Mouse (Mus musculus) neural tube, embryonic 11.5 days (tissue): ENCODE data around the gene Bpifc. TPM values are rescaled to one million over a fixed set of nuclear protein-coding genes. Genes with fewer than 3 reads are reported as not detected.

Experiments
- ATAC-seq: fragments of 200-750 bp; cut with Nextera tagmentation; 2 replicates; pipeline ENCODE4 v1.8.0; 2017; ENCODE audit warnings: moderate number of reproducible peaks, mild to moderate bottlenecking, moderate TSS enrichment, moderate library complexity; ENCODE audit not compliant: insufficient read depth, low FRiP score, low TSS enrichment
- DNase-seq: peaks from one replicate; pipeline ENCODE4 v3.0.0-alpha.2; 2015; ENCODE audit warnings: low spot score
- H3K27ac ChIP-seq: fragments of 300-500 bp; sonication (generic); 2 replicates; pipeline ENCODE4 v1.5.1; 2014; ENCODE audit warnings: low read depth, mild to moderate bottlenecking, low read length
- H3K27me3 ChIP-seq: fragments of 300-500 bp; sonication (generic); 2 replicates; pipeline ENCODE4 v1.6.1; 2014; ENCODE audit warnings: mild to moderate bottlenecking, low read length, mixed read lengths; ENCODE audit not compliant: control insufficient read depth, insufficient read depth
- H3K36me3 ChIP-seq: fragments of 300-500 bp; sonication (generic); 2 replicates; pipeline ENCODE4 v1.6.1; 2014; ENCODE audit warnings: mild to moderate bottlenecking, low read length, moderate library complexity, mixed read lengths; ENCODE audit not compliant: control insufficient read depth, insufficient read depth
- H3K4me1 ChIP-seq: fragments of 300-500 bp; sonication (generic); 2 replicates; pipeline ENCODE4 v1.6.1; 2014; ENCODE audit warnings: low read length, mixed read lengths; ENCODE audit not compliant: control insufficient read depth, insufficient read depth
- H3K4me2 ChIP-seq: fragments of 300-500 bp; sonication (generic); 2 replicates; pipeline ENCODE4 v1.6.1; 2014; ENCODE audit warnings: low read depth, mild to moderate bottlenecking, moderate library complexity
- H3K4me3 ChIP-seq: fragments of 300-500 bp; sonication (generic); 2 replicates; pipeline ENCODE4 v1.5.1; 2014; ENCODE audit warnings: low read depth, low read length
- H3K9ac ChIP-seq: fragments of 300-500 bp; sonication (generic); 2 replicates; pipeline ENCODE4 v1.6.1; 2014; ENCODE audit warnings: mild to moderate bottlenecking, low read length
- H3K9me3 ChIP-seq: fragments of 300-500 bp; sonication (generic); 2 replicates; pipeline ENCODE4 v1.6.1; 2016; ENCODE audit warnings: low read length; ENCODE audit not compliant: control insufficient read depth
- WGBS: fragments of 180-500 bp; shearing (Covaris S2); extraction: QIAGEN DNeasy Blood & Tissue Kit; methylation state at CpG from one replicate; pipeline ENCODE4 v1.1.7; 2014; 5-methylcytosine and 5-hydroxymethylcytosine counted together
- polyA plus RNA-seq: library from polyadenylated mRNA; unstranded; fragments of >200 nt; fragmentation: Nextera tagmentation; extraction: Ambion mirVana; gene quantifications from 2 replicates; pipeline ENCODE4 v1.2.1, GENCODE M21; 2014

Bpifc gene
- polyA plus RNA-seq, 1 experiment from 2014 or later = not detected

GRCm38 (mm10) chr10:86000447-86000846 lies 11.2 kb downstream of the Bpifc start:
- H3K4me3 ChIP-seq = no peak overlapping the region
- no peak for DNase-seq
- WGBS = 89% methylated on average over 4 of the region's 4 CpGs
- no peaks in the 10 kb centered on the region for H3K9me3 ChIP-seq
- H3K27ac ChIP-seq = no peak overlapping the region
- H3K4me1 ChIP-seq = no peaks in the 10 kb centered on the region
- no peak overlapping the region for H3K4me2 ChIP-seq
- H3K27me3 ChIP-seq = no peaks in the 10 kb centered on the region
- no peaks in the 10 kb centered on the region for H3K36me3 ChIP-seq
- H3K9ac ChIP-seq = no peak overlapping the region
- no peak for ATAC-seq

GRCm38 (mm10) chr10:85994543-85995104 lies 17.1 kb downstream of the Bpifc start:
- Histone ChIP-seq H3K4me3 (no peak overlapping the region), H3K4me2 (no peak overlapping the region), H3K36me3 (no peaks in the 10 kb centered on the region), H3K9ac (no peak overlapping the region), H3K4me1 (no peaks in the 10 kb centered on the region), H3K27ac (no peak overlapping the region), H3K27me3 (no peaks in the 10 kb centered on the region), H3K9me3 (no peaks in the 10 kb centered on the region)
- DNase-seq (no peak), ATAC-seq (no peak)
- WGBS = 86% methylated on average over 5 of the region's 5 CpGs

GRCm38 (mm10) chr10:85993836-85994235 lies 17.9 kb downstream of the Bpifc start:
- WGBS = 91% methylated on average over 9 of the region's 9 CpGs
- H3K27ac ChIP-seq = no peak overlapping the region

GRCm38 (mm10) chr10:85992412-85992811 lies 19.3 kb downstream of the Bpifc start:
- no peaks in the 10 kb centered on the region for H3K27me3 ChIP-seq
- H3K9me3 ChIP-seq = no peaks in the 10 kb centered on the region
- H3K36me3 ChIP-seq = no peaks in the 10 kb centered on the region
- 89% methylated on average over 4 of the region's 4 CpGs for WGBS
- H3K9ac ChIP-seq = no peak overlapping the region
- DNase-seq = no peak
- H3K4me3 ChIP-seq = no peak overlapping the region
- H3K4me2 ChIP-seq = no peak overlapping the region
- H3K4me1 ChIP-seq = no peaks in the 10 kb centered on the region
- no peak for ATAC-seq
- no peak overlapping the region for H3K27ac ChIP-seq

More at GRCm38 (mm10) chr10:85993836-85994235, 17.9 kb downstream of the Bpifc start:
- Histone ChIP-seq H3K9me3 (no peaks in the 10 kb centered on the region), H3K4me1 (no peaks in the 10 kb centered on the region), H3K27me3 (no peaks in the 10 kb centered on the region), H3K4me2 (no peak overlapping the region), H3K36me3 (no peaks in the 10 kb centered on the region), H3K9ac (no peak overlapping the region), H3K4me3 (no peak overlapping the region)
- DNase-seq (no peak), ATAC-seq (no peak)

GRCm38 (mm10) chr10:85989412-85990115 lies 22.1 kb downstream of the Bpifc start:
- ATAC-seq (no peak), DNase-seq (no peak)
- no peak overlapping the region for H3K4me2 ChIP-seq
- H3K9ac ChIP-seq = no peak overlapping the region
- H3K4me1 ChIP-seq = no peaks in the 10 kb centered on the region
- no peaks in the 10 kb centered on the region for H3K9me3 ChIP-seq
- 78% methylated on average over 6 of the region's 6 CpGs for WGBS
- H3K27me3 ChIP-seq = no peaks in the 10 kb centered on the region
- no peak overlapping the region for H3K27ac ChIP-seq
- no peak overlapping the region for H3K4me3 ChIP-seq
- no peaks in the 10 kb centered on the region for H3K36me3 ChIP-seq

GRCm38 (mm10) chr10:85972915-85973314 lies 38.8 kb downstream of the Bpifc start:
- no peak for DNase-seq
- WGBS = 86% methylated on average over 4 of the region's 4 CpGs
- H3K4me1 ChIP-seq = no peaks in the 10 kb centered on the region
- H3K9me3 ChIP-seq = no peaks in the 10 kb centered on the region
- no peak overlapping the region for H3K27ac ChIP-seq
- no peaks in the 10 kb centered on the region for H3K27me3 ChIP-seq
- ATAC-seq = no peak
- H3K9ac ChIP-seq = no peak overlapping the region
- no peak overlapping the region for H3K4me3 ChIP-seq
- H3K36me3 ChIP-seq = no peaks in the 10 kb centered on the region
- H3K4me2 ChIP-seq = no peak overlapping the region

GRCm38 (mm10) chr10:85971826-85972225 lies 39.9 kb downstream of the Bpifc start:
- DNase-seq (no peak), ATAC-seq (no peak)
- no peak overlapping the region for H3K27ac ChIP-seq
- no peaks in the 10 kb centered on the region for H3K4me1 ChIP-seq
- no peak overlapping the region for H3K4me3 ChIP-seq
- no peaks in the 10 kb centered on the region for H3K27me3 ChIP-seq
- H3K9ac ChIP-seq = no peak overlapping the region
- H3K9me3 ChIP-seq = no peaks in the 10 kb centered on the region
- no peak overlapping the region for H3K4me2 ChIP-seq
- no peaks in the 10 kb centered on the region for H3K36me3 ChIP-seq
- WGBS = 90% methylated on average over 9 of the region's 9 CpGs

- Histone ChIP-seq H3K27ac (no peak overlapping the region), H3K9ac (no peak overlapping the region), H3K4me3 (no peak overlapping the region), H3K27me3 (no peaks in the 10 kb centered on the region), H3K4me1 (no peaks in the 10 kb centered on the region), H3K36me3 (no peaks in the 10 kb centered on the region), H3K4me2 (no peak overlapping the region), H3K9me3 (no peaks in the 10 kb centered on the region)
- ATAC-seq (no peak), DNase-seq (no peak)
- WGBS = 45% methylated on average over 8 of the region's 8 CpGs
Observed at GRCm38 (mm10) chr10:85969894-85970620, 41.6 kb downstream of the Bpifc start.

GRCm38 (mm10) chr10:85968731-85969130 lies 43.0 kb downstream of the Bpifc start:
- ATAC-seq = no peak
- Histone ChIP-seq H3K4me3 (no peak overlapping the region), H3K27ac (no peak overlapping the region), H3K4me2 (no peak overlapping the region), H3K9ac (no peak overlapping the region), H3K9me3 (no peaks in the 10 kb centered on the region), H3K27me3 (no peaks in the 10 kb centered on the region), H3K36me3 (no peaks in the 10 kb centered on the region), H3K4me1 (no peaks in the 10 kb centered on the region)
- 56% methylated on average over 2 of the region's 2 CpGs for WGBS
- no peak for DNase-seq
